Mouse (Mus musculus) cerebellum, adult 9-11 months (tissue): ENCODE measurements around the gene Tmcc3.

Experiments
- DNase-seq: peaks from one replicate; pipeline ENCODE4 v3.0.0; 2022

The Tmcc3 gene

DNA sequence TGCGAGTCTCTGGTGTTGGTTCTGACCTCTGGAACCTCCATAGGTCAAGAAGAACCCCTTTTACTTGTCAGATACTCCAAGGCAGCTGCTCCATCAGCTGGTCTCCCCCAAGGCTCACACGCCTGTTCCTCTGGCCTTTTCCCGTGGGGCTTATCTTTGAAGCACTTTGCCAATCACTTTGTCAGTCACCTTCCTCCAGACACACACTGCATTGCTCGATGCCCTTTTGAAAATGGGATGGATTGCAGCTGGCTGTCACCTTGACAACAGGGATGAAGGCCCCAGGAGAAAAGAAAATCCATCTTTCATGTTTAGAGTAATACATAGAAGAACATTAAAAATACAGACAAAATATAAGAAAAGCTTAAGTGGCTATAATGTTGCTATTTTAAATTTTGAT is 65.2 kb downstream of the Tmcc3 start:
- DNase-seq, result no peak

DNA sequence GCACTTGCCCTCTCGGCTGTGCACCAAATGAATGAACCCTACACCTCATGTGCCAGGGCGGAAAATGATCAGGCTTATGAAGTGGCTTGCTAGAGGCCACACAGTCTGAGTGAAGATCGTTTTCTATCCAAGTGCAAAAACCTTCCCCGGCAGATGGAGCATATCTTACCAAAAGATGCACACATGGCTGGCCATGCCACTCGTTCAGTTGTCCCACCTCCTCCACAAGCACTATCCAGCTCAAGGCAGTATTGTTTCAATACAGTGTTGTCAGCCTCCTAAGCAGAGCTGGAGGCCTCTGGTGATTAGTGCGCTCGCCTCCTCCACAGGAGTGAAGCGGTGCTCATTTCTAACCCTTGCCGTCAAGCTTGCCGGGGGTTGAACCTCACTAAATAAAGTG is 66.1 kb downstream of the Tmcc3 start:
- no peak for DNase-seq

GRCm38 (mm10) chr10:94378383-94378782 is 66.6 kb downstream of the Tmcc3 start:
- peak; percentile 90 for DNase-seq

DNA sequence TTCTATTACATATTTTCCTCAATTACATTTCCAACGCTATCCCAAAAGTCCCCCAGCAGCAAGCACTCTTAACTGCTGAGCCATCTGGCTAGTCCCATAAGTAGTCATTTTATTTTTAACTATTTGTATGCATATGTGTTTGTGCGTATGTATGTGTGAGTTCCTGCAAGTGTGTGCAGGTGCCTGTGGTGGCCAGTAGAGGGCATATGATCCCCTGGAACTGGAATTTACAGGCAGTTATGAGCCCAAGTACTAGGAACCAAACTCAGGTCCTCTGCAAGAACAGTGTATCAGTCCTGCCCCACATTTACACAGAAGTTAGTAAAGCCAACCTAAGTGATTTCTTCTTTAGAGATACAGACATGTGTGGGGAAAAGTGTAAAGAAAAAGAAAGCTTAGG is 68.3 kb downstream of the Tmcc3 start:
- DNase-seq, result no peak

DNA sequence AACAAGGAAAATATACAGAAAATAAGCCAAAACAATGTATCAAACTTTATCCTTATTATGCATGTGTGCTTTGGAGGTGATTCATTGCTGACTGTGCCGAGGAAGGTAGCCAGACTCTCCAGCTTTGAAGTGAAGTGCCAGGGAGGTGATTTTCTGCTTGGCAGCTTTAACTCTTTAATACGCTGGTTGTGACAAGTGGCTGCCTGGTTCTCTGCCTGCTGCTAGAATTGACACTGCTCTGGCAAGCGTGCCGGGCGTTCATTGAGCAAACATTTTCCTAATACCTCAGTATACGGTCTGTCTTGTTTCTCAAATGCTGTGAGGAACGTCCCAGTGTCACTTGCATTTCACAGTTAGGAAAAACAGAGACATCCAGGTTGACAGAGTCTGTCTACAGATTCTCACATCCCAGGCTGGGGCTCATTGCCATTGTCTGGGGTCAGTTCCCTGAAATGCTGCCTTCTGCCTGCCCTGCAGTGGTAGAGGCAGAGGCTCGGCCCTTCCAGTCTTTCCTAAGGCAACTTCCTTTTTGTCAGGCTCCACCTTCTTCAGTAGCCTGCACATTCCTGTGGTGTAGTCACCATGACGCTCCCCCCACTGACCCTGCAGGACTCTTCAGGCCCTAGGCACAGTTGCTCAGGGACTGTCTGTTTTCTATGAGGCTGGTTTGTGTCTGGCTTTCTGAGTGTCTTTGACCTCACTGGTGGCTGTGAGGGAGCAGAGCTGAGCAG is 69.1 kb downstream of the Tmcc3 start:
- no peak for DNase-seq

DNA sequence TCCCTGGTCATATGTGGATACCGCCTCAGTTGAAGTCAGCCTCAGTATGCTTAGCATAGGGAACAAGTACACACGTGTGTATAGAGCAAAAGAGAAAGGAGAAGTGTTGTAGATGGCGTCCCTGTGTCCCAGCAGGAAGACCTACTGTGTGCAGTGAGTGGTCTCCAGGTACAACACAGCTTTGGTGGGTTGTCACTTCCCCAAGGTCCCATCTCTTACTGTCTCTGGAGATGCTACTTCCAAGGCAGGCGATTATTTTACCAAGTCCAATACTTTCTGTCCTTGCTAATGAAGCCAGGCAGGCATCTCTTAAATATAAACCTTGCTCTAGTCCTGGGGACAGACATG is 69.6 kb downstream of the Tmcc3 start:
- no peak for DNase-seq

GRCm38 (mm10) chr10:94382618-94383017 is 70.9 kb downstream of the Tmcc3 start:
- no peak for DNase-seq

DNA sequence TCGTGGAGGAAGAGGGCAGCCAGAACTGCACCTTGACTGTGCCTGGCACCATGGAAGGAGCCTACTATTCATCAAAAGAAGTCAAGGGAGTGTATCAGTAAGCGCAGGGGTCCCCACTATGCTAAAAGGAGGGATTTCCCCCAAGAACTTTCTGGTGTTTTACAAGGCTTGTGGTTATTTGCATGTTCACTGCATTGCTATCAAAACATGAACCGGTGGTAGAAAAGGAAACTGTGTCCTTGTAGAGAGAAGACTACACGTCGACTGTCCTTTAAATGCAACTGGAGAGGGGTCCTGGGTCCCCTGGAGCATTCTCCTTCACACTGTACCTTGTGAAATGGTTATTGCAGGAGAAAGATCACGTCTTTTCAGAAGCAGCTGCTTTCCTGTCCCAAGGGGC is 71.8 kb downstream of the Tmcc3 start:
- no peak for DNase-seq

- DNase-seq, result no peak
These were observed 77.5 kb downstream of the Tmcc3 start for GRCm38 (mm10) chr10:94389219-94389618.

GRCm38 (mm10) chr10:94391049-94391448 is 79.3 kb downstream of the Tmcc3 start:
- no peak for DNase-seq

- DNase-seq, result no peak
These were observed 82.5 kb downstream of the Tmcc3 start for GRCm38 (mm10) chr10:94394286-94394685.

GRCm38 (mm10) chr10:94397833-94398596 is 86.3 kb downstream of the Tmcc3 start:
- peak; percentile 21 for DNase-seq

GRCm38 (mm10) chr10:94400895-94401294 is 89.1 kb downstream of the Tmcc3 start:
- DNase-seq, result no peak

- DNase-seq, result no peak
These were observed 93.7 kb downstream of the Tmcc3 start for GRCm38 (mm10) chr10:94405456-94405855.

DNA sequence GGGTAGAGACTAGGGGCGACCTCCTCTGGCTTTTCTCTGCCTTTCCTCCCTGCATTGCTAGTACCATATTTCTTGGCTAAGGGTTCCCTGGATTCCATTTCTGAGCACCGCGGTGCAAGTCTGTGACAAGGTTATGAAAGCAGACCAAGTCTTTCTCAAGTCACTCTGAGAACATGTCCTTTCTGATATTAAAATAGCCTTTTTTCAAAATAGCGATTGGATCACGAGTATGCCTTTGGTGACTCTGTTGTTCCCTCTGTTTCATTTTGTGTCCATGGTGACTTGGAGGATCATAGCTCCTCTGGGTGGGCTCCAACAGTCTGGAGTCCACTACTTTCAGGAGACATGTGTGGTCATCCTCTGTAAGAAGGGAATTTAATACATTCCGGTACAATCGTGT is 95.1 kb downstream of the Tmcc3 start:
- DNase-seq, result no peak

DNA sequence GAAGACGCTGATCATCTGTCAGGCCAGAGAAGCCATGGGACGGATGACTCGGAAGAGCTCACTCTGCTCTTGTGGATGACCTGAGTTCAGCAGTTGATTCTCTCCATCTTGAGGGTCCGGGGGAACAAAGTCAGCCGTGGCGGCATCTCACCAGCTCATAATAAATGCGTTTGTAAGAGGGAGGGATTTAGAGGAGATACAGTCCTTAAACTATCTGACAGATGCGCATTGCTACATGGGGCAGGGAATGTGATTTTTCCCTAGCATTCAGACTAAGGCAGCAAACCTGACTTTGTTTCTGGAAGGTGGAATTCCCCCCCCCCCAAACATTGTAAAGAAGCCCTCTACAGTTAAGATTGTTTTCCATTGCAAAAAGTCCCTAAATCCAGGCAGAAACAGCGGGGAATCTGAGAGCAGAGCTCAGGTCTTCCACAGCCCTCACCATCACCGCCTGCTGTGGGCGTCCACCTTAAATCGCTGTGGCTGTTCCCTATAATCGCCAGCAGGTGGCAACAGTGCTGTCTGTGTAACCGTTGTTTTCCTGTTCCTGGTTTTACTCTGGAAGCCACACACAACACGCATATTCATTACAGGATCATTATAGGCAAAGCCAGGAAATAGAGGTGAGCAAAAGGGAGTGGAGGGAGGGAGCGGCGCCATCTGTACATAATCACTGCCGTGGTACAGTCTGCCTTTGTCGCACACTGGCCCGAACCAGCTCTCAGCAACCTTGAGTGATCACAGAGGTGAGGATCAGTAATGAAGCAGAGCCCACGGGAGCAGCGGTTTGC is 96.8 kb downstream of the Tmcc3 start:
- DNase-seq, result peak; percentile 74

GRCm38 (mm10) chr10:94409661-94410060 is 97.9 kb downstream of the Tmcc3 start:
- DNase-seq, result no peak

- no peak for DNase-seq
These were observed 99.8 kb downstream of the Tmcc3 start for GRCm38 (mm10) chr10:94411594-94411993.

GRCm38 (mm10) chr10:94413770-94414651 is 102.3 kb downstream of the Tmcc3 start:
- DNase-seq, result peak; percentile 33

- no peak for DNase-seq
These were observed 104.4 kb downstream of the Tmcc3 start for GRCm38 (mm10) chr10:94415950-94416844.

- no peak for DNase-seq
These were observed 105.9 kb downstream of the Tmcc3 start for GRCm38 (mm10) chr10:94417643-94418042.
